Comparison of ENCODE assay signal across 8 mouse cellular contexts in the genomic region with DNA sequence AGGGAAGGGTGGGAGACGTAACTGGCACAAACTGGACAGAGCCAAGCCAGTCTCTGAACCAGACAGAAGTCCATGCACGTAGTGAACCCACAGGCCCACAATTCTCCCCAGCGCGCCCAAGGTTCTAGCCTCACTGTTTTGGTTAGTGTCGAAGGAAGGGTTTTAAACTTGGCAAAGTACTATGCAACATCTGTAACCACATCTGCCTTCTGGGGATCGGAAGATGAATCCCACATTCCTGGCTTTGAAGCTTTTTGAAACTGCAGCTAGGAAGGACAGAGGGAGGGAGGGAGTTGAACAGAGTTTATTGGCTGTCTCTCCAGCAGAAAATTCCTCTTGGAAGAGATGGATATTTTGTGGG. TPM values are rescaled to one million over a fixed set of nuclear protein-coding genes. Genes with fewer than 3 reads are reported as not detected.
DNase-seq lines count a peak whose midpoint lies in the region; ATAC-seq and TF ChIP-seq lines count a peak whose summit lies in the region.

No protein-coding gene starts in this region.

- no peak for TF ChIP-seq EP300 in liver, postnatal 0 days (IDR thresholded peaks at IDR 0.05; ENCODE audit: low read depth)

- no peak for TF ChIP-seq POLR2A in thymus, adult 2 months (IDR thresholded peaks at IDR 0.05; ENCODE audit: control insufficient read depth, extremely low read depth, insufficient read depth, low read length, poor library complexity)

- peaks cover 5% of the 10 kb centered on the region; the same call in 1 of the 2 replicates for H3K4me1 ChIP-seq in thymus, adult 2 months (replicated peaks; ENCODE audit: control insufficient read depth, insufficient read depth, low read length)
- peaks cover 56% of the 10 kb centered on the region for H3K4me1 ChIP-seq in hindbrain, embryonic 13.5 days (replicated peaks)
- H3K4me1 ChIP-seq in liver, postnatal 0 days (ENCODE audit: insufficient read depth), result peaks cover 25% of the 10 kb centered on the region

- H3K9me3 ChIP-seq in hindbrain, embryonic 13.5 days, result no peaks in the 10 kb centered on the region
- no peaks in the 10 kb centered on the region for H3K9me3 ChIP-seq in liver, postnatal 0 days (ENCODE audit: low read length)

- H3K27me3 ChIP-seq in thymus, adult 2 months (ENCODE audit: control insufficient read depth, insufficient read depth, low read length), result no peaks in the 10 kb centered on the region; the same call in 1 of the 2 replicates
- H3K27me3 ChIP-seq in hindbrain, embryonic 13.5 days, result no peaks in the 10 kb centered on the region
- no peaks in the 10 kb centered on the region for H3K27me3 ChIP-seq in liver, postnatal 0 days (ENCODE audit: insufficient read depth, low read length)

- H3K4me2 ChIP-seq in hindbrain, embryonic 13.5 days, result peak overlapping the region; percentile 73
- peak overlapping the region; percentile 78 for H3K4me2 ChIP-seq in liver, postnatal 0 days (ENCODE audit: low read depth, low read length)

- DNase-seq in cerebellum, adult 11-12 months, result peak; percentile 55
- no peak for DNase-seq in cerebellum, postnatal 36 days
- DNase-seq in thymus, adult 2 months, result no peak
- no peak for DNase-seq in thymus, postnatal 14 days
- no peak for DNase-seq in liver, postnatal 0 days
- no peak for DNase-seq in urinary bladder, postnatal 10 days (ENCODE audit: low spot score)
- DNase-seq in frontal cortex, postnatal 10 days (ENCODE audit: low spot score in 2 of 2), result no peak

- H3K27ac ChIP-seq in thymus, adult 2 months (ENCODE audit: control insufficient read depth, insufficient read depth, low read length), result no peak overlapping the region
- H3K27ac ChIP-seq in hindbrain, embryonic 13.5 days, result peak overlapping the region; percentile 99
- H3K27ac ChIP-seq in liver, postnatal 0 days (ENCODE audit: low read depth), result peak overlapping the region; percentile 92

- ATAC-seq in hindbrain, embryonic 13.5 days (ENCODE audit: low FRiP score), result no peak
- no peak for ATAC-seq in liver, postnatal 0 days

- WGBS in thymus, adult 2 months, result 55% methylated on average over 6 of the region's 6 CpGs
- WGBS in hindbrain, embryonic 13.5 days, result 4% methylated on average over 6 of the region's 6 CpGs
- 30% methylated on average over 6 of the region's 6 CpGs for WGBS in liver, postnatal 0 days (ENCODE audit: insufficient replicate concordance)

- TF ChIP-seq CTCF in thymus, adult 2 months (IDR thresholded peaks at IDR 0.05; ENCODE audit: borderline replicate concordance, control insufficient read depth, extremely low read depth, insufficient read depth, low read length, poor library complexity), result no peak
- no peak for TF ChIP-seq CTCF in liver, postnatal 0 days (IDR thresholded peaks at IDR 0.05; ENCODE audit: low read depth)

- H3K9ac ChIP-seq in hindbrain, embryonic 13.5 days, result peak overlapping the region; percentile 92
- peak overlapping the region; percentile 72 for H3K9ac ChIP-seq in liver, postnatal 0 days (replicated peaks)

- H3K4me3 ChIP-seq in thymus, adult 2 months (ENCODE audit: control insufficient read depth, insufficient read depth, low read length), result peak overlapping the region; percentile 54
- peak overlapping the region; percentile 90 for H3K4me3 ChIP-seq in hindbrain, embryonic 13.5 days
- peak overlapping the region; percentile 71 for H3K4me3 ChIP-seq in liver, postnatal 0 days (ENCODE audit: low read depth, low read length)

- no peaks in the 10 kb centered on the region for H3K36me3 ChIP-seq in thymus, adult 2 months (ENCODE audit: control insufficient read depth, insufficient read depth, low read length)
- H3K36me3 ChIP-seq in hindbrain, embryonic 13.5 days, result no peaks in the 10 kb centered on the region
- H3K36me3 ChIP-seq in liver, postnatal 0 days (replicated peaks; ENCODE audit: insufficient read depth, low read length), result no peaks in the 10 kb centered on the region

RNA-seq across cellular contexts. Expression of a gene that starts 0.9 kb away (rescaled TPM):
- 1.6 TPM in 2 replicates for polyA plus RNA-seq in thymus, adult 2 months (2012; rRNA removed)
- 4.2 and 4.9 TPM in 2 replicates for polyA plus RNA-seq in hindbrain, embryonic 13.5 days (2015; fragmentation: Nextera tagmentation; extraction: Ambion mirVana)
- polyA plus RNA-seq in liver, postnatal 0 days (2015; fragmentation: Nextera tagmentation; extraction: Ambion mirVana), result 2.7 and 2.8 TPM in 2 replicates

RNA-seq across cellular contexts. Expression of a gene that starts 1.1 kb away (rescaled TPM):
- polyA plus RNA-seq in thymus, adult 2 months (2012; rRNA removed), result 0.84 and 1.8 TPM in 2 replicates
- polyA plus RNA-seq in hindbrain, embryonic 13.5 days (2015; fragmentation: Nextera tagmentation; extraction: Ambion mirVana), result 13.2 and 13.4 TPM in 2 replicates
- 45.7 and 55.8 TPM in 2 replicates for polyA plus RNA-seq in liver, postnatal 0 days (2015; fragmentation: Nextera tagmentation; extraction: Ambion mirVana)
